Mouse (Mus musculus): ENCODE results near the gene Ctxn1.

Ctxn1 gene

DNA sequence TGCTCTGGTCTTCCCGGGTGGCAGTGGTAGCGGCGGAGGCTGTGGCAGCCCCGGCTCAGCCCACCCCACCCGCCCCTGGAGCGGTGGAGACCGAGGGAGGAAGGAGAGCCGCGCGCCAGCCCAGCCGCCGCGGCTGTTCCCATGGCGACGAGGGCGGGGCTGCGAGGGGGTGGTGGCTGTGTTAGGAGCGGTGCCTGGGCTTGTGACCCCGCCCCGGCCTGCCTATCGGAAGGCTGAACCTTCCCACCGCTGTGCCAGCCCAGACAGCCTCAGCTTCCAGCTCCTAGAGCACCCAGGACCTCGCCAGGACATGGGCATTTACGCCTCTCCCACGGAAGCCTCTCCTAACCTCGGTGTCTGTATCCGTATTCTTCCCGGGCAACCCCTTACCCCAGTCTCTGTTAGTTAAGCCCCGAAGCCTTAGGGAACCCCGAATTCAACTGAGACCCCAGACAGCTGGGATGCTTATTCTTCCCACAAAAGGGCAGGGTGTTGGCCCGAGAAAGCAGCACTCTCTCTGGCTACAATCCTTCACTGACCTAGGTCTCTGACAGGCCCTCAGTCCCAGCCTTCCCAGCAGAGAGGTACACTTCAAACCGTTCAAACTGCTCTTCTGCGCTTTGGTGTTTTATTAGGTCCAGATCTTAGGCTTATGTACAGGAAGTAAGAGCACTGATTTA is at the start of gene Ctxn1:
TSS of gene Ctxn1 (minus strand) at position 150 of the 680 bp plus-strand sequence.
- peak; percentile 89 for DNase-seq (ENCODE audit: low read depth, low spot score)
- H3K36me3 ChIP-seq (ENCODE audit: control insufficient read depth, insufficient read depth, low read length, poor library complexity, severe bottlenecking): peaks cover 4% of the 10 kb centered on the region; the same call in 1 of the 2 replicates
- no peaks in the 10 kb centered on the region for H3K27me3 ChIP-seq (ENCODE audit: control insufficient read depth, insufficient read depth, low read length, poor library complexity, severe bottlenecking)

- peaks cover 9% of the 10 kb centered on the region for H3K36me3 ChIP-seq (ENCODE audit: control insufficient read depth, insufficient read depth, low read length, poor library complexity, severe bottlenecking)
- no peaks in the 10 kb centered on the region for H3K27me3 ChIP-seq (ENCODE audit: control insufficient read depth, insufficient read depth, low read length, poor library complexity, severe bottlenecking)
- DNase-seq (ENCODE audit: low read depth, low spot score): no peak
Measured at GRCm38 (mm10) chr8:4305838-4306237, 46.8 kb upstream of the Ctxn1 start.

DNA sequence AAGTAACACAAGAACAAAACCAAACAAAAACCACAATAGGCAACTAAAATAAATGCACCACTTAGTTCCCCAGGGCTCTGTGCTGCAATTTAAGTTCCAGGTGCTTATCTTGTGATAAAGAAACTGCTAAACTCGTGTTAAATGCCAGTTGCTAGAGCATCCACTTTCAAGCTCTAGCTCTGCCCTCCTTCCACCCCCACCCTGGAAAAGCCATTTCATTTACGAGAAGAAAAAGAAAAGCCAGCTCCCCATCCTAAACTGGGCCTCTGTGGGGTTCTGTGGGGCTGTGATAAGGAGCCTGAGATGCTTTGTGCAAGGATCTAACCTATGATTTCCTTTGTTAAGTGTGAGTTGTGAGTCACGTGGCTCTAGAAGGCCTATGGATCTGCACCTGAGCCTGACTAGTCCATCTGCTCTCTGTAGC is 45.1 kb upstream of the Ctxn1 start:
- no peak for DNase-seq (ENCODE audit: low read depth, low spot score)
- no peaks in the 10 kb centered on the region for H3K27me3 ChIP-seq (ENCODE audit: control insufficient read depth, insufficient read depth, low read length, poor library complexity, severe bottlenecking)

DNA sequence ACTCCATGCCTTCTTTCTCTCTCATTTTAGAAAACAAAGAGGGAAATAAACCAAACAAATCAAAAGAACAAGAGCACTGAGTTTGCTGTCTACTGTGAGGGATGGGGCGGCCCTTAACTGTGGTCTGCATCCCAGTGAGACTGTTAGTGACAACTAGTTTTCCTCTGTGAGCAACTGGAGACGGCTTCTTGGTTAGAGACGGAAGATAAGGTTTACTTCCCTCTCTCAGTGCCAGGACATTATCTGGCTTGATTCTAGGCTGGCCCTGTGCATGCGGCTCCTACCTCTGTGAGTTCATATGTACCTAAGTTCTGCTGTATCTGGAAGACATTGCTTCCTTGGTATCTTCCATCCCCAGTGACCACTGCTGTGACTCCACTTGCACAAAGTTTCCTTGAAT is 38.7 kb upstream of the Ctxn1 start:
- no peaks in the 10 kb centered on the region for H3K27me3 ChIP-seq (ENCODE audit: control insufficient read depth, insufficient read depth, low read length, poor library complexity, severe bottlenecking)
- DNase-seq (ENCODE audit: low read depth, low spot score): no peak
- H3K36me3 ChIP-seq (ENCODE audit: control insufficient read depth, insufficient read depth, low read length, poor library complexity, severe bottlenecking): peaks cover 6% of the 10 kb centered on the region

More for the DNA sequence above, 45.1 kb upstream of the Ctxn1 start:
- peaks cover 10% of the 10 kb centered on the region for H3K36me3 ChIP-seq (ENCODE audit: control insufficient read depth, insufficient read depth, low read length, poor library complexity, severe bottlenecking)

DNA sequence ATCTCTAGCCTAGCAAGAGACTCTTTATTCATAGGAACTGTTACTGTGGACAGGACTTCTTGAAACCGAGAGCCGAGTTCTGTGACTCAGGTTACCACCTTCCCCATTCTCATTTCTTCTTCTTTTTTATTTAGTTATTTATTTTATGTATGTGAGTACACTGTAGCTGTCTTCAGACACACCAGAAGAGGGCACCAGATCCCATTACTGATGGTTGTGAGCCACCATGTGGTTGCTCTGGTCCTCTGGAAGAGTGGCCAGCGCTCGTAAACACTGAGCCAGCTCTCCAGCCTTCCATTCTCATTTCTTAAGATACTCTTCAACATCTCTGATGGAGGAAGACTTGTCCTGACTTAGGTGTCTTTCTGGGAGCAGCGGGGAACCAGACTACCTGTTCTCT is 33.7 kb upstream of the Ctxn1 start:
- DNase-seq (ENCODE audit: low read depth, low spot score): no peak
- Histone ChIP-seq H3K36me3 (ENCODE audit: control insufficient read depth, insufficient read depth, low read length, poor library complexity, severe bottlenecking) (peaks cover 2% of the 10 kb centered on the region), H3K27me3 (ENCODE audit: control insufficient read depth, insufficient read depth, low read length, poor library complexity, severe bottlenecking) (no peaks in the 10 kb centered on the region)

- H3K27me3 ChIP-seq (ENCODE audit: control insufficient read depth, insufficient read depth, low read length, poor library complexity, severe bottlenecking): no peaks in the 10 kb centered on the region
- no peak for DNase-seq (ENCODE audit: low read depth, low spot score)
- H3K36me3 ChIP-seq (ENCODE audit: control insufficient read depth, insufficient read depth, low read length, poor library complexity, severe bottlenecking): no peaks in the 10 kb centered on the region
Measured at GRCm38 (mm10) chr8:4276111-4276465, 17.0 kb upstream of the Ctxn1 start.

DNA sequence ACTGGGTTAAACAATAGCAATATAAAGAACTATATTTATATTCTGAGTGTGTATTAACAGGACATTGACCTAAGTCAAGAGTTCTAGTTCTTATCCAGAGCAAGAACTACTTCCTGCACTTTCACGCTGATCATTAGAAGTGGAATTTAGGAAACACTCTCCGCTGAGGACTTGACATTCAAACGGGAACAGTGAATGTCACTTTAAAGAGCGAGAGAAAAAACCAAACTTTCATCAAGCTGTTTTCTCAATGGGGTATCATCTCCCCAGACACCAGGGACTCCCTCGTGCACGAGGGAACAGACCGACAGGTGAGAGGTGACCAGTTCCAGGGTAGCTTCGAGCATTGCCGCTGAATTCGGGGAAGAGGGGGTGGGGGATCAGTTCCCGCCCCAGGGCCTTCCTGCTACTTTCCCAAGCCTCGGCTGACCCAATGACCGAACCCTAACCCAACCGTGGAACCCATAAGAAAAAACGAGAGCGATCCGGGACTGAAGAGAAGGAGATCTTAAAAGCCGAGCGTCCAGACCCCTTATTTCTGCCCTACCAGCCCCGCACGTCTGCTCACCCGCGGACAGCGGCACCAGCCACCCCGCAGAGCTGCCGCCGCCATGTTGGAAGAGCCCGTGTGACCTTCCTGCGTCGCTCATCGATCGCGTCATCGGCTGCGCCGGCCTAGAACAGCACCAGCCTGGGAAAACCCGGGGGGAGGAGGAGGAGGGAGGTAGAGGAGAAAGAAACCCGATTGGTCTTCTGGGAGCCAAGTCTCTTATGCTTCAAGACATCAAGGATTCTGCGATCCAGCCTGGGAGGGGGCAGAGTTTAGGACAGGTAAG is 16.4 kb upstream of the Ctxn1 start, which contains the start of gene Timm44:
TSS of gene Timm44 (minus strand) at position 639 of the 836 bp plus-strand sequence.
- H3K36me3 ChIP-seq (ENCODE audit: control insufficient read depth, insufficient read depth, low read length, poor library complexity, severe bottlenecking): no peaks in the 10 kb centered on the region
- peak; percentile 93 for DNase-seq (ENCODE audit: low read depth, low spot score)
- no peaks in the 10 kb centered on the region for H3K27me3 ChIP-seq (ENCODE audit: control insufficient read depth, insufficient read depth, low read length, poor library complexity, severe bottlenecking)

DNA sequence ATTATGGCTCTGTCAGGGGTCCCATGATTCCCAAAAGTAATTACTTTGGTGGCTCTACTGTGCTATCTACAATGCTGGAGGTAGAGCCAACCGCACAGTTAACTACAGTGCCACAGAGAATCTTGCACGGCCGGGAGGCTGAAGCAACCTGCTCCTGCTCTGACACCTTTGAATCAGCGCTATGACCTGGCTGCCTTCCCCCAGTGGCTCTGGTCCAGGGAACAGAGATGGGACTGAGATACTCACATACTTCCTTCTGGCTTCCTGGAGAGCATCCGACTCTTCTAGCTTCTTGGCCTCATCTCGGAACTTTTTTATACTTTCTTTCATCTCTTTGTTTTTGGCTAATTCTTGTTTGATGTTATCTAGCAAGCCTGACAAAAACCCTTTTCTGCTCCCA is 10.5 kb upstream of the Ctxn1 start:
- no peak for DNase-seq (ENCODE audit: low read depth, low spot score)
- Histone ChIP-seq H3K27me3 (ENCODE audit: control insufficient read depth, insufficient read depth, low read length, poor library complexity, severe bottlenecking) (no peaks in the 10 kb centered on the region), H3K36me3 (ENCODE audit: control insufficient read depth, insufficient read depth, low read length, poor library complexity, severe bottlenecking) (peaks cover 21% of the 10 kb centered on the region)

GRCm38 (mm10) chr8:4267627-4268026 is 8.6 kb upstream of the Ctxn1 start:
- peaks cover 23% of the 10 kb centered on the region for H3K36me3 ChIP-seq (ENCODE audit: control insufficient read depth, insufficient read depth, low read length, poor library complexity, severe bottlenecking)
- DNase-seq (ENCODE audit: low read depth, low spot score): peak; percentile 28
- no peaks in the 10 kb centered on the region for H3K27me3 ChIP-seq (ENCODE audit: control insufficient read depth, insufficient read depth, low read length, poor library complexity, severe bottlenecking)

DNA sequence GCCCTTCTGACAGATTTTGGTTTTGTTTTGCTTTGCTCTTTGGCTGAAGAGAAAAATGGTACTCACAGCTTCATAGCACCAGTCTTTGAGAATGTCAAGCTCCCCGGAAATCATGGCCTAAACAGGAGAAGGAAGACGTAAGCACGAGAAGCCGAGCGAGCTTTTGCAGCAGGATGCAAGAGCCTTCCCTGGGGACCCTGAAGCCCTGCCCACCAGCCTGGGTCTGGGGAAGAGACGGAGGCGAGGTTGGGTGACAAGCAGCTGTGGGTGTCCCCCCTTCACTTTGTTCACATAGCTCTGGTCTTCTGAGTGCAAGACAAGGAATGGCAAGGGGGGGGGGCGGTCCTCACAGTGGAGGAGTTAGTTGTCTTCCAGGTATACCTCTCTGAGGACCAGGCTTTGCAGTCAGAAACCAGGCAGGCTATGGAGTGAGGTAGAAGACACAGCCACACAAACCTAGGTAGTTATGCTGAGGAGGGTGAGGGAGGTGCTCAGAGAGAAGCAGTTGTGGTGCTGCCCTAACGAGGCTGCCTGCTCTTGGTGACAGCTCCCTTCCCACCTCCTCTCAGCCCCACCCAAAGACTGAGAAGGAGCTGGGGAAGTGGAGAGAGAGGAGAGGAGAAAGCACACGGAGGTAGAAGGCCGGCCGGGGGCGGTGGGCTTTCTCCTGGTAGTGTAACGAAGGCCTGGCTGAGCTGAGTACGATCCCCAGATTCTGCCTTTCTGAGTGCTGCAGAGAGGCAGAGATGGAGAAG is 6.3 kb upstream of the Ctxn1 start:
- DNase-seq (ENCODE audit: low read depth, low spot score): no peak
- peaks cover 24% of the 10 kb centered on the region for H3K36me3 ChIP-seq (ENCODE audit: control insufficient read depth, insufficient read depth, low read length, poor library complexity, severe bottlenecking)
- no peaks in the 10 kb centered on the region for H3K27me3 ChIP-seq (ENCODE audit: control insufficient read depth, insufficient read depth, low read length, poor library complexity, severe bottlenecking)

- no peaks in the 10 kb centered on the region for H3K27me3 ChIP-seq (ENCODE audit: control insufficient read depth, insufficient read depth, low read length, poor library complexity, severe bottlenecking)
- H3K36me3 ChIP-seq (ENCODE audit: control insufficient read depth, insufficient read depth, low read length, poor library complexity, severe bottlenecking): peaks cover 14% of the 10 kb centered on the region
Measured at GRCm38 (mm10) chr8:4263105-4263791, 4.2 kb upstream of the Ctxn1 start.

GRCm38 (mm10) chr8:4259805-4260170 is 714 bp upstream of the Ctxn1 start:
- no peak for DNase-seq (ENCODE audit: low read depth, low spot score)
- H3K27me3 ChIP-seq (ENCODE audit: control insufficient read depth, insufficient read depth, low read length, poor library complexity, severe bottlenecking): no peaks in the 10 kb centered on the region
- H3K36me3 ChIP-seq (ENCODE audit: control insufficient read depth, insufficient read depth, low read length, poor library complexity, severe bottlenecking): peaks cover 4% of the 10 kb centered on the region; the same call in 1 of the 2 replicates

More at GRCm38 (mm10) chr8:4263105-4263791, 4.2 kb upstream of the Ctxn1 start:
- DNase-seq (ENCODE audit: low read depth, low spot score): no peak

DNA sequence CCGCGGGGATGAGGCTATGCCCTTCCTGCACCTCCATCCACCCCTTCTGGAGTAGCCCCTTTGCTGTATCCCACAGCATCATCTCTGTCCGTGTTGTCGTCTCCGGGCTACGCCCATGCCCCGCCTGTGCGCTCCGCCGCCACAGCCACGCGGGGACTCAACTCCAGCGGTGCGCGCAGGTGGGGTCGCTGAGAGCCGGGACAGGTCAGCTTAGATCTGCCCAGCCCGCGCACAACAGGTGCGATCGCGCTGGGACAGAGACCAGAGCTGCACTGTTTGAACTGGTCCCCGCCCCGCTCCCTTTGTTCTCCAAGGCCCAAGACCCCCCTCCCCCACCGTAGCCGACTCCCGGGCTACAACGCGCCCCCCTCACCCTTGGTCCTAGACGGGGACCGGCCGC is 396 bp downstream of the Ctxn1 start:
- peak; percentile 27 for DNase-seq (ENCODE audit: low read depth, low spot score)
- H3K27me3 ChIP-seq (ENCODE audit: control insufficient read depth, insufficient read depth, low read length, poor library complexity, severe bottlenecking): no peaks in the 10 kb centered on the region
- H3K36me3 ChIP-seq (ENCODE audit: control insufficient read depth, insufficient read depth, low read length, poor library complexity, severe bottlenecking): peaks cover 4% of the 10 kb centered on the region; the same call in 1 of the 2 replicates

DNA sequence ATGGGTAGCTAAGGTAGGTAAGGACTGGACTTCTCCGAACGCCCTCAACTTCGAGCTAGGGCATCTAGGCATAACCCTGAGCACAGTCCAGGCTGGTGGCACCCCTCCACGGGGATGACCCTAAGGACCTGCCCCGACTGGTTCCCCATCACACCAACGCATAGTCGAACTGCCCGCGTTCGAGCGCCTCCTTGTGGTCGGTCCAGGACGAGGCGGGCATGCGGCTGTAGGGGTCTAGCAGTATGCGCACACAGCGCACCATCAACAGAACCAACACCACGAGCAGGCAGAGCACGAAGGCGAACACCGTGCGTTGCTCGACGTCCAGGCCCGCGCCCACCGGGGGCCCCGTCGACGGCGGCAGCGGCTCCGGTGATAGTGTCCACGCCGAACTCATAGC is 841 bp downstream of the Ctxn1 start:
- Histone ChIP-seq H3K27me3 (ENCODE audit: control insufficient read depth, insufficient read depth, low read length, poor library complexity, severe bottlenecking) (no peaks in the 10 kb centered on the region), H3K36me3 (ENCODE audit: control insufficient read depth, insufficient read depth, low read length, poor library complexity, severe bottlenecking) (peaks cover 4% of the 10 kb centered on the region; the same call in 1 of the 2 replicates)
- DNase-seq (ENCODE audit: low read depth, low spot score): peak; percentile 83

Data from splenic B cell, adult 2 months (primary cell).